ENCODE assay signal across 9 mouse cellular contexts in the genomic region with DNA sequence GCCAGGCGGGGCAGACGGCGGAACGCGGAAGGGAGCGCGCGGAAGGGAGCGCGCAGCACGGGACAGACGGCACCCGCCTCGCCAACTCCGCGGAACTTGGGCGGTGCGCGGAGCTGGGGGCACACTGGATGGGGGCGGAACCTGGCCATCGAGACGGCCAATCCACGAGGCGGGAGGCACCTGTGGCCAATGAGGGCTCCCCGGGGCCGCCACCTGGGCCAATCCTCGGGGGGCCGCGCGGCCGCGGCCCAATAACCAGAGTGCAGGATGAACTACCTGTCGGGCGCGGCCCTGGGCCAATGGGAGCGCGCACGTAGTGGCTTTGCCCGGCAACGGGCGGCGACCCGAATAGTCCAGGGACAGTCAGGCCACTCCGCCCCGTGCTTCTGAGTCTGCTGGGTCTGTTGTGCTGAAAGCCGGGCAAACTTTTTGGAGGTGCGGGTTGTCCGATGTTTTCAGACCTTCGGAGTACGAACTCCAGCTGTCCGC. TPM values are rescaled to one million over a fixed set of nuclear protein-coding genes. Genes with fewer than 3 reads are reported as not detected.
A peak's percentile ranks its signal among the peaks of the same experiment; 100 is the strongest.
DNase-seq lines count a peak whose midpoint lies in the region; ATAC-seq lines count a peak whose summit lies in the region.
"Had no signal": no experiment of that assay in that cellular context is flagged by ENCODE, and none has a peak within 500 bp of the region (broad histone marks: within the 10 kb centered on the region; RNA-seq: fewer than 3 reads in every experiment).

Gene Prkcz, minus strand, starts transcription at position 59 of the 489 bp plus-strand sequence.

- peaks cover 40% of the 10 kb centered on the region for H3K27me3 ChIP-seq in intestine, embryonic 15.5 days (replicated peaks)
- peaks cover 82% of the 10 kb centered on the region for H3K27me3 ChIP-seq in midbrain, embryonic 10.5 days (ENCODE audit: low read depth, poor library complexity, severe bottlenecking)

- H3K4me1 ChIP-seq in intestine, embryonic 15.5 days (replicated peaks), result peaks cover 2% of the 10 kb centered on the region; the same call in 1 of the 2 replicates
- H3K4me1 ChIP-seq in midbrain, embryonic 10.5 days, result peaks cover 26% of the 10 kb centered on the region

- no peaks in the 10 kb centered on the region for H3K36me3 ChIP-seq in intestine, embryonic 15.5 days
- no peaks in the 10 kb centered on the region for H3K36me3 ChIP-seq in midbrain, embryonic 10.5 days

- peak within 1 kb of the TSS; percentile 51 for H3K4me3 ChIP-seq in intestine, embryonic 15.5 days (replicated peaks)
- H3K4me3 ChIP-seq in midbrain, embryonic 10.5 days, result peak within 1 kb of the TSS; percentile 59

- under 1% methylated on average over 51 of the region's 51 CpGs for WGBS in intestine, embryonic 15.5 days
- under 1% methylated on average over 49 of the region's 51 CpGs for WGBS in midbrain, embryonic 10.5 days

- peak within 1 kb of the TSS; percentile 50 for H3K9ac ChIP-seq in intestine, embryonic 15.5 days

- H3K4me2 ChIP-seq in intestine, embryonic 15.5 days (replicated peaks), result peak within 1 kb of the TSS; percentile 63

- ATAC-seq in intestine, embryonic 15.5 days, result peak; percentile 98

- no peaks in the 10 kb centered on the region for H3K9me3 ChIP-seq in intestine, embryonic 15.5 days
- H3K9me3 ChIP-seq in midbrain, embryonic 10.5 days (replicated peaks), result no peaks in the 10 kb centered on the region

- DNase-seq in R1 (ENCODE audit: low read depth, low spot score), result peak; percentile 97
- peak; percentile 91 to 95 for DNase-seq in cerebellum, postnatal 36 days
- no peak for DNase-seq in gonadal fat pad, adult 2 months (ENCODE audit: low read depth)
- peak; percentile 42 to 62 for DNase-seq in left cerebral cortex, postnatal 25 days (ENCODE audit: low spot score in 2 of 2)
- peak; percentile 79 for DNase-seq in midbrain, embryonic 10.5 days (ENCODE audit: low spot score)
- DNase-seq in right cerebral cortex, postnatal 4 days, result peak; percentile 28
- peak; percentile 95 for DNase-seq in yolk sac, embryonic 10.5 days (ENCODE audit: low spot score)

- intact Hi-C loops in left cerebral cortex, postnatal 25 days (cut with DNase I), result no loop called here

- peak within 1 kb of the TSS; percentile 85 for H3K27ac ChIP-seq in intestine, embryonic 15.5 days
- H3K27ac ChIP-seq in midbrain, embryonic 10.5 days (replicated peaks), result peak within 1 kb of the TSS; percentile 49; the same call in 1 of the 2 replicates

RNA-seq across cellular contexts. Expression of gene Prkcz, which starts in this region (rescaled TPM):
- 10.3 and 11.8 TPM in 2 replicates for polyA plus RNA-seq in gonadal fat pad, adult 2 months (2012; rRNA removed)
- 24.8 and 27.1 TPM in 2 replicates for polyA plus RNA-seq in intestine, embryonic 15.5 days (2015; fragmentation: Nextera tagmentation; extraction: Ambion mirVana)
- 100 to 1,000 TPM; 218 to 220 TPM for total RNA-seq in left cerebral cortex, postnatal 25 days (2021)
- polyA plus RNA-seq in midbrain, embryonic 10.5 days (2016; fragmentation: Nextera tagmentation; extraction: Ambion mirVana), result 13.6 and 19.8 TPM in 2 replicates
- total RNA-seq: common myeloid progenitor, adult 5-6 weeks had no signal
